Mouse (Mus musculus) effector memory CD4-positive, alpha-beta T cell, adult 5 months (primary cell): ENCODE measurements around the gene Msrb3. TPM values are rescaled to one million over a fixed set of nuclear protein-coding genes. Genes with fewer than 3 reads are reported as not detected.

ENCODE experiments used
- polyA plus RNA-seq: library from polyadenylated mRNA; unstranded; fragments of 100-300 nt; shearing (Covaris generic); gene quantifications from one replicate; pipeline ENCODE4 v1.2.1, GENCODE M21; 2017

Gene Msrb3
- 0.41 TPM for polyA plus RNA-seq

GRCm38 (mm10) chr10:120898785-120899762, at the start of gene Msrb3:
Gene Msrb3 (minus strand): TSS chr10:120899101.

Other genes starting within 250 kb of the Msrb3 start
- 41.7 TPM for gene Lemd3, start 80.2 kb upstream of the Msrb3 start, polyA plus RNA-seq
- gene Wif1, start 134.9 kb upstream of the Msrb3 start, polyA plus RNA-seq: not detected